Mouse (Mus musculus) CD4-positive helper T cell, adult 2 months (primary cell): ENCODE measurements around the gene Vmn1r173.
"Not testable (repeated sequence)": the region's sequence is repeated elsewhere in the genome, so short reads cannot be mapped to it uniquely, and the experiment has no call there.

Experiments used
- DNase-seq: peaks from one replicate; pipeline ENCODE4 v3.0.0-alpha.2; 2012; ENCODE audit warnings: low read depth, missing footprints, low spot score

Vmn1r173 gene

DNA sequence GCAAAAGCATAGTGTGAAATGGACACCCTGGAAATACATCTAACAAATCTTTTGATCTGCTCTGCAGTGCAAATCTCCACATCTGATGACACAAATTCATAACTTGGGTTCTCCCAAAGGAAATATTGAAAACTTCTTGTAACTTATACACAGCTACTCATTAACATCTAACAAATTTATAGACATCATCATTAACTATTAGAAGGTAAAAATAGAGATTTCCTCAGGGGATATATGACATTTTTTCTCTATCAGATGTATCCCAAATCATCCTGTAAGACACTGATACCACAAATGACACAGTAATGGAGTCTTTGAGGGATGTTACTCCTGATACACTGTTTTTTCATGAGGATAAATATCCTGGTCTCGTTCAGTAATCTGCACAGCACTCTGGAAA is at the start of gene Vmn1r173:
Gene Vmn1r173, plus strand, starts transcription at position 301 of the 400 bp plus-strand sequence.
- not testable (repeated sequence) for DNase-seq

DNA sequence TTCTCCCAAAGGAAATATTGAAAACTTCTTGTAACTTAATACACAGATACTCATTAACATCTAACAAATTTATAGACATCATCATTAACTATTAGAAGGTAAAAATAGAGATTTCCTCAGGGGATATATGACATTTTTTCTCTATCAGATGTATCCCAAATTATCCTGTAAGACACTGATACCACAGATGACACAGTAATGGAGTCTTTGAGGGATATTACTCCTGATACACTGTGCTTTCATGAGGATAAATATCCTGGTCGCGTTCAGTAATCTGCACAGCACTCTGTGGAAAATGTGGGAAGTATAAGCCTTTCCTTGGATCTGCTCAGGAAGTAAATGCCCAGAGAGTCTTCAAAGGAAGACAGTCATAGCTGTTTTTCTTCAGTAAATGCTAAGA is 42.5 kb upstream of the Vmn1r173 start, which contains the start of gene Vmn1r172:
Gene Vmn1r172, plus strand, starts transcription at position 301 of the 400 bp plus-strand sequence.
- DNase-seq: no peak

- DNase-seq: not testable (repeated sequence)
Observed at GRCm38 (mm10) chr7:23751970-23752369, 51.5 kb downstream of the Vmn1r173 start, which contains the start of gene Vmn1r174. Gene Vmn1r174, plus strand, starts transcription at chr7:23752270.
